Mouse (Mus musculus): ENCODE measurements around the gene Fam53b. TPM values are rescaled to one million over a fixed set of nuclear protein-coding genes. Genes with fewer than 3 reads are reported as not detected.
A peak's percentile ranks its signal among the peaks of the same experiment; 100 is the strongest.

The Fam53b gene
- polyA plus RNA-seq, 1 experiment from 2014 or later = 15.4 TPM

GRCm38 (mm10) chr7:132799119-132800016 is 14.3 kb downstream of the Fam53b start:
- Histone ChIP-seq H3K4me1 (no peaks in the 10 kb centered on the region), H3K36me3 (replicated peaks) (no peaks in the 10 kb centered on the region), H3K4me2 (no peak overlapping the region), H3K9me3 (no peaks in the 10 kb centered on the region), H3K9ac (no peak overlapping the region), H3K27ac (no peak overlapping the region), H3K27me3 (replicated peaks) (no peaks in the 10 kb centered on the region), H3K4me3 (no peak overlapping the region)
- 87% methylated on average over 5 of the region's 5 CpGs for WGBS
- ATAC-seq (replicated peaks) = no peak

- H3K36me3 ChIP-seq (replicated peaks) = no peaks in the 10 kb centered on the region
- H3K9ac ChIP-seq = no peak overlapping the region
- whole genome bisulfite sequencing = 91% methylated on average over 5 of the region's 5 CpGs
- H3K4me3 ChIP-seq = no peak overlapping the region
- no peaks in the 10 kb centered on the region for H3K9me3 ChIP-seq
- no peaks in the 10 kb centered on the region; the same call in 1 of the 2 replicates for H3K4me1 ChIP-seq
- no peak overlapping the region for H3K27ac ChIP-seq
- no peak overlapping the region for H3K4me2 ChIP-seq
- no peaks in the 10 kb centered on the region for H3K27me3 ChIP-seq (replicated peaks)
- no peak for ATAC-seq (replicated peaks)
Observed at GRCm38 (mm10) chr7:132795141-132795540, 18.5 kb downstream of the Fam53b start.

GRCm38 (mm10) chr7:132793467-132793866 is 20.2 kb downstream of the Fam53b start:
- no peaks in the 10 kb centered on the region for H3K36me3 ChIP-seq (replicated peaks)
- H3K4me1 ChIP-seq = no peaks in the 10 kb centered on the region; the same call in 1 of the 2 replicates
- no peak overlapping the region for H3K4me3 ChIP-seq
- no peak overlapping the region for H3K9ac ChIP-seq
- H3K4me2 ChIP-seq = no peak overlapping the region
- H3K9me3 ChIP-seq = no peaks in the 10 kb centered on the region
- no peak for ATAC-seq (replicated peaks)
- 77% methylated on average over 6 of the region's 6 CpGs for WGBS
- no peaks in the 10 kb centered on the region for H3K27me3 ChIP-seq (replicated peaks)
- H3K27ac ChIP-seq = no peak overlapping the region

GRCm38 (mm10) chr7:132790447-132791219 is 23.1 kb downstream of the Fam53b start:
- 88% methylated on average over 14 of the region's 14 CpGs for WGBS
- H3K4me3 ChIP-seq = no peak overlapping the region
- H3K9ac ChIP-seq = no peak overlapping the region

GRCm38 (mm10) chr7:132788826-132789225 is 24.9 kb downstream of the Fam53b start:
- Histone ChIP-seq H3K4me1 (peaks cover 13% of the 10 kb centered on the region), H3K36me3 (replicated peaks) (no peaks in the 10 kb centered on the region), H3K4me2 (no peak overlapping the region), H3K27me3 (replicated peaks) (no peaks in the 10 kb centered on the region), H3K27ac (no peak overlapping the region), H3K9me3 (no peaks in the 10 kb centered on the region), H3K9ac (no peak overlapping the region), H3K4me3 (no peak overlapping the region)
- 95% methylated on average over 13 of the region's 13 CpGs for WGBS
- ATAC-seq (replicated peaks) = no peak

More at GRCm38 (mm10) chr7:132790447-132791219, 23.1 kb downstream of the Fam53b start:
- peaks cover 11% of the 10 kb centered on the region for H3K4me1 ChIP-seq
- no peaks in the 10 kb centered on the region for H3K36me3 ChIP-seq (replicated peaks)
- ATAC-seq (replicated peaks) = no peak
- no peak overlapping the region for H3K4me2 ChIP-seq
- no peaks in the 10 kb centered on the region for H3K27me3 ChIP-seq (replicated peaks)
- no peak overlapping the region for H3K27ac ChIP-seq
- H3K9me3 ChIP-seq = no peaks in the 10 kb centered on the region

GRCm38 (mm10) chr7:132787496-132788190 is 26.0 kb downstream of the Fam53b start:
- 96% methylated on average over 4 of the region's 4 CpGs for WGBS
- H3K36me3 ChIP-seq (replicated peaks) = no peaks in the 10 kb centered on the region
- no peaks in the 10 kb centered on the region for H3K27me3 ChIP-seq (replicated peaks)
- H3K4me1 ChIP-seq = peaks cover 13% of the 10 kb centered on the region
- H3K9ac ChIP-seq = no peak overlapping the region
- no peak for ATAC-seq (replicated peaks)
- no peak overlapping the region for H3K4me3 ChIP-seq
- H3K27ac ChIP-seq = no peak overlapping the region
- H3K4me2 ChIP-seq = no peak overlapping the region
- H3K9me3 ChIP-seq = no peaks in the 10 kb centered on the region

- no peaks in the 10 kb centered on the region for H3K9me3 ChIP-seq
- 92% methylated on average over 4 of the region's 4 CpGs for WGBS
- no peak overlapping the region for H3K4me2 ChIP-seq
- H3K4me3 ChIP-seq = no peak overlapping the region
- no peak overlapping the region for H3K27ac ChIP-seq
- H3K27me3 ChIP-seq (replicated peaks) = no peaks in the 10 kb centered on the region
- no peak overlapping the region for H3K9ac ChIP-seq
- H3K4me1 ChIP-seq = peaks cover 16% of the 10 kb centered on the region
- no peaks in the 10 kb centered on the region for H3K36me3 ChIP-seq (replicated peaks)
- ATAC-seq (replicated peaks) = no peak
Observed at GRCm38 (mm10) chr7:132787022-132787421, 26.7 kb downstream of the Fam53b start.

- H3K27ac ChIP-seq = no peak overlapping the region
- no peak overlapping the region for H3K4me2 ChIP-seq
- H3K9ac ChIP-seq = no peak overlapping the region
- no peak for ATAC-seq (replicated peaks)
- WGBS = 52% methylated on average over 4 of the region's 4 CpGs
- peaks cover 21% of the 10 kb centered on the region for H3K4me1 ChIP-seq
- no peaks in the 10 kb centered on the region for H3K9me3 ChIP-seq
- H3K36me3 ChIP-seq (replicated peaks) = no peaks in the 10 kb centered on the region
- no peak overlapping the region for H3K4me3 ChIP-seq
- H3K27me3 ChIP-seq (replicated peaks) = no peaks in the 10 kb centered on the region
Observed at GRCm38 (mm10) chr7:132786522-132786921, 27.2 kb downstream of the Fam53b start.

GRCm38 (mm10) chr7:132786011-132786410 is 27.7 kb downstream of the Fam53b start:
- no peaks in the 10 kb centered on the region for H3K36me3 ChIP-seq (replicated peaks)
- H3K4me2 ChIP-seq = no peak overlapping the region
- 66% methylated on average over 7 of the region's 7 CpGs for WGBS
- H3K4me1 ChIP-seq = peaks cover 26% of the 10 kb centered on the region
- H3K9me3 ChIP-seq = no peaks in the 10 kb centered on the region
- no peaks in the 10 kb centered on the region for H3K27me3 ChIP-seq (replicated peaks)
- no peak for ATAC-seq (replicated peaks)
- H3K27ac ChIP-seq = no peak overlapping the region
- H3K4me3 ChIP-seq = no peak overlapping the region
- H3K9ac ChIP-seq = no peak overlapping the region

GRCm38 (mm10) chr7:132784101-132784500 is 29.6 kb downstream of the Fam53b start:
- H3K4me2 ChIP-seq = no peak overlapping the region
- WGBS = 87% methylated on average over 5 of the region's 5 CpGs
- no peak for ATAC-seq (replicated peaks)
- no peaks in the 10 kb centered on the region for H3K27me3 ChIP-seq (replicated peaks)
- H3K4me1 ChIP-seq = peaks cover 38% of the 10 kb centered on the region
- no peak overlapping the region for H3K4me3 ChIP-seq
- no peaks in the 10 kb centered on the region for H3K36me3 ChIP-seq (replicated peaks)
- no peak overlapping the region for H3K9ac ChIP-seq
- H3K27ac ChIP-seq = no peak overlapping the region
- no peaks in the 10 kb centered on the region for H3K9me3 ChIP-seq

GRCm38 (mm10) chr7:132781850-132782249 is 31.8 kb downstream of the Fam53b start:
- no peak; the same call in 1 of the 2 replicates for ATAC-seq (replicated peaks)
- H3K9me3 ChIP-seq = no peaks in the 10 kb centered on the region
- H3K27me3 ChIP-seq (replicated peaks) = no peaks in the 10 kb centered on the region
- no peak overlapping the region for H3K4me3 ChIP-seq
- H3K9ac ChIP-seq = no peak overlapping the region
- H3K27ac ChIP-seq = peak overlapping the region; percentile 46
- H3K4me1 ChIP-seq = peaks cover 38% of the 10 kb centered on the region
- no peak overlapping the region for H3K4me2 ChIP-seq
- H3K36me3 ChIP-seq (replicated peaks) = no peaks in the 10 kb centered on the region
- 43% methylated on average over 6 of the region's 6 CpGs for WGBS

All from midbrain, embryonic 15.5 days (tissue).